Mouse (Mus musculus): ENCODE data around the gene Cad. TPM values are rescaled to one million over a fixed set of nuclear protein-coding genes. Genes with fewer than 3 reads are reported as not detected.

Cad gene
- total and polyA plus RNA-seq, 3 experiments = 43.1 to 123 (median 106) TPM

- H3K4me2 ChIP-seq (ENCODE audit: insufficient read depth, low read depth, poor library complexity, severe bottlenecking) = no peak overlapping the region
These were observed 62.3 kb downstream of the Cad start for GRCm38 (mm10) chr5:31116912-31117311.

DNA sequence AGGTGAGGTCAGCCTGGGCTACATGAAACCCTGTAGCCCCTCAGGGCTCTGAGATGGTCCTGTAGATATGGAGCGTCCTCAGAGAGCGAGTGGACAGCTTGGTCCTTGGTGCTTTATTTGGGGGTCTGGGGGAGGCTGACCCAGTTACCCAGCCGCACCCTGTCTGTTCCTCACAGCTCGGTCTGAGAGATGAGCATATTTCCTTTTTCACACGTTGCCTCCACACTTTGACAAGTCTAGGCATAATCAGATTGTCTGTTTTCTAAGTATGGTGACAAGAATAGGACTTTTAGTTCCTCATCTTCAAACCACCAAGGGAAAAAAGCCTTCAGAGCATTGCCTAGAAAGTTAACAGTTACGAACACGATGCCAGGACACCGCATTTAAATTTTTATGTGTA lies 66.5 kb downstream of the Cad start:
- TF ChIP-seq CHD1 (IDR thresholded peaks at IDR 0.05; ENCODE audit: low read depth, low read length) = peak; percentile 76; the same call in 1 of the 2 replicates
- TF ChIP-seq TCF12 (IDR thresholded peaks at IDR 0.05; ENCODE audit: low read depth, low read length) = 0 out of 2 replicates have a peak, but pooled peaks have one; percentile 15
- peak; percentile 84 for TF ChIP-seq IRF4 (IDR thresholded peaks at IDR 0.05; ENCODE audit: low read depth, low read length)
- no peak for TF ChIP-seq ELF1 (IDR thresholded peaks at IDR 0.05; ENCODE audit: low read depth, low read length)
- TF ChIP-seq PAX5 (IDR thresholded peaks at IDR 0.05; ENCODE audit: low read length) = no peak
- peak; percentile 91 for TF ChIP-seq MEF2A (IDR thresholded peaks at IDR 0.05; ENCODE audit: borderline replicate concordance, low read depth, low read length)
- TF ChIP-seq JUND (conservative IDR thresholded peaks at IDR 0.05; ENCODE audit: low read depth, low read length) = 0 out of 2 replicates have a peak, but pooled peaks have one; percentile 10
- TF ChIP-seq EP300 (IDR thresholded peaks at IDR 0.05; ENCODE audit: low read length) = peak; percentile 74
- peak; percentile 33; the same call in 1 of the 2 replicates for TF ChIP-seq JUN (IDR thresholded peaks at IDR 0.05; ENCODE audit: insufficient read depth, low read depth, low read length)
- TF ChIP-seq NRF1 (IDR thresholded peaks at IDR 0.05; ENCODE audit: low read depth, low read length) = no peak
- TF ChIP-seq MAX (IDR thresholded peaks at IDR 0.05; ENCODE audit: low read length) = peak; percentile 84; the same call in 1 of the 2 replicates
- TF ChIP-seq ETS1 (conservative IDR thresholded peaks at IDR 0.05; ENCODE audit: low read depth, low read length) = peak; percentile 60
- 0 out of 2 replicates have a peak, but pooled peaks have one; percentile 20 for TF ChIP-seq RCOR1 (conservative IDR thresholded peaks at IDR 0.05; ENCODE audit: low read depth, low read length)
- TF ChIP-seq MYC (IDR thresholded peaks at IDR 0.05; ENCODE audit: low read depth, low read length) = peak; percentile 86; the same call in 1 of the 2 replicates
- TF ChIP-seq ZKSCAN1 (IDR thresholded peaks at IDR 0.05; ENCODE audit: borderline replicate concordance, low read depth, low read length) = no peak
- TF ChIP-seq BHLHE40 (IDR thresholded peaks at IDR 0.05; ENCODE audit: low read depth, low read length) = peak; percentile 58
- no peaks in the 10 kb centered on the region for H3K79me2 ChIP-seq (replicated peaks; ENCODE audit: control insufficient read depth, extremely low read depth, insufficient read depth, poor library complexity, severe bottlenecking)
- peak overlapping the region; percentile 44 for H3K27ac ChIP-seq (ENCODE audit: insufficient read depth, low read depth)
- H3K4me3 ChIP-seq (replicated peaks in 1 of 3; ENCODE audit: low read depth in 2 of 3, low read length in 2 of 3, poor library complexity in 1 of 3) = no peak overlapping the region
- in situ Hi-C loops (cut with MboI; ENCODE audit: low pct_ligation_motif_present, low pct_unique_long_range_greater_than_20kb, low sequenced_read_pairs) = no loop called here
- peaks cover 3% of the 10 kb centered on the region for H3K27me3 ChIP-seq (replicated peaks)
- H3K9ac ChIP-seq (ENCODE audit: insufficient read depth, low read depth) = no peak overlapping the region
- H3K36me3 ChIP-seq (replicated peaks in 1 of 2; ENCODE audit: control insufficient read depth in 1 of 2, insufficient read depth in 1 of 2, low read length in 1 of 2) = no peaks in the 10 kb centered on the region
- dilution Hi-C loops (cut with MboI; ENCODE audit: extremely low pct_ligation_motif_present, extremely low pct_unique_long_range_greater_than_20kb, low sequenced_read_pairs) = no loop called here
- H3K4me1 ChIP-seq (ENCODE audit: control insufficient read depth in 1 of 2, insufficient read depth in 2 of 2) = peaks cover 2 to 30% of the 10 kb centered on the region in 2 experiments; a peak in 3 of 4 replicates
- DNase-seq (ENCODE audit: extremely low read depth) = peak; percentile 60
- no peaks in the 10 kb centered on the region for H3K9me3 ChIP-seq (replicated peaks; ENCODE audit: low read length)
- H3K4me2 ChIP-seq (ENCODE audit: insufficient read depth, low read depth, poor library complexity, severe bottlenecking) = peak overlapping the region; percentile 11; the same call in 1 of the 2 replicates

More at GRCm38 (mm10) chr5:31116912-31117311, 62.3 kb downstream of the Cad start:
- no peak for DNase-seq (ENCODE audit: extremely low read depth)
- in situ Hi-C loops (cut with MboI; ENCODE audit: low pct_ligation_motif_present, low pct_unique_long_range_greater_than_20kb, low sequenced_read_pairs) = no loop called here
- Histone ChIP-seq H3K9ac (ENCODE audit: insufficient read depth, low read depth) (no peak overlapping the region), H3K4me3 (replicated peaks in 1 of 3; ENCODE audit: low read depth in 2 of 3, low read length in 2 of 3, poor library complexity in 1 of 3) (no peak overlapping the region), H3K27ac (ENCODE audit: insufficient read depth, low read depth) (no peak overlapping the region), H3K27me3 (replicated peaks) (peaks cover 12% of the 10 kb centered on the region), H3K9me3 (replicated peaks; ENCODE audit: low read length) (no peaks in the 10 kb centered on the region), H3K79me2 (replicated peaks; ENCODE audit: control insufficient read depth, extremely low read depth, insufficient read depth, poor library complexity, severe bottlenecking) (no peaks in the 10 kb centered on the region), H3K4me1 (ENCODE audit: control insufficient read depth in 1 of 2, insufficient read depth in 2 of 2) (peaks cover 2 to 20% of the 10 kb centered on the region in 2 experiments; a peak in 3 of 4 replicates), H3K36me3 (replicated peaks in 1 of 2; ENCODE audit: control insufficient read depth in 1 of 2, insufficient read depth in 1 of 2, low read length in 1 of 2) (no peaks in the 10 kb centered on the region)
- dilution Hi-C loops (cut with MboI; ENCODE audit: extremely low pct_ligation_motif_present, extremely low pct_unique_long_range_greater_than_20kb, low sequenced_read_pairs) = no loop called here
- TF ChIP-seq USF1 (IDR thresholded peaks at IDR 0.05; ENCODE audit: low read depth, low read length) = no peak
- TF ChIP-seq HCFC1 (IDR thresholded peaks at IDR 0.05; ENCODE audit: low read depth, low read length) = no peak
- no peak for TF ChIP-seq IRF4 (IDR thresholded peaks at IDR 0.05; ENCODE audit: low read depth, low read length)
- no peak for TF ChIP-seq SMC3 (IDR thresholded peaks at IDR 0.05; ENCODE audit: low read depth, low read length)
- no peak for TF ChIP-seq POLR2AphosphoS2 (IDR thresholded peaks at IDR 0.05; ENCODE audit: low read depth, low read length)
- TF ChIP-seq POLR2A (IDR thresholded peaks at IDR 0.05; ENCODE audit: low read depth, low read length) = no peak
- TF ChIP-seq RCOR1 (conservative IDR thresholded peaks at IDR 0.05; ENCODE audit: low read depth, low read length) = no peak
- no peak for TF ChIP-seq CHD1 (IDR thresholded peaks at IDR 0.05; ENCODE audit: low read depth, low read length)
- no peak for TF ChIP-seq USF2 (conservative IDR thresholded peaks at IDR 0.05; ENCODE audit: low read depth, low read length)
- TF ChIP-seq MAX (IDR thresholded peaks at IDR 0.05; ENCODE audit: low read length) = no peak
- TF ChIP-seq MYC (IDR thresholded peaks at IDR 0.05; ENCODE audit: low read depth, low read length) = no peak
- TF ChIP-seq ZNF384 (IDR thresholded peaks at IDR 0.05; ENCODE audit: low read depth, low read length) = no peak
- TF ChIP-seq ZC3H11A (IDR thresholded peaks at IDR 0.05; ENCODE audit: low read depth, low read length) = no peak
- TF ChIP-seq GABPA (IDR thresholded peaks at IDR 0.05; ENCODE audit: insufficient replicate concordance, low read depth, low read length) = no peak
- TF ChIP-seq MAFK (IDR thresholded peaks at IDR 0.05; ENCODE audit: insufficient replicate concordance, low read length) = no peak
- no peak for TF ChIP-seq EP300 (IDR thresholded peaks at IDR 0.05; ENCODE audit: low read length)
- TF ChIP-seq ZMIZ1 (IDR thresholded peaks at IDR 0.05; ENCODE audit: low read depth, low read length) = no peak
- TF ChIP-seq MAZ (IDR thresholded peaks at IDR 0.05; ENCODE audit: low read depth, low read length) = no peak
- TF ChIP-seq TBP (conservative IDR thresholded peaks at IDR 0.05; ENCODE audit: low read depth, low read length) = no peak
- TF ChIP-seq CHD2 (IDR thresholded peaks at IDR 0.05; ENCODE audit: low read length) = no peak

Data from CH12.LX (cell line).